Mouse (Mus musculus): ENCODE measurements around the gene Mylk4.

- TF ChIP-seq CTCF (IDR thresholded peaks at IDR 0.05; ENCODE audit: low read depth), result no peak
- TF ChIP-seq EP300 (IDR thresholded peaks at IDR 0.05; ENCODE audit: low read depth), result no peak
Measured at GRCm38 (mm10) chr13:32825546-32825945, 41.8 kb upstream of the Mylk4 start.
